Mouse (Mus musculus): Measurements from ENCODE around the gene Drc7.

The Drc7 gene

GRCm38 (mm10) chr8:95126497-95126896, 71.6 kb downstream of the Drc7 start:
- DNase-seq (ENCODE audit: extremely low spot score) = no peak

GRCm38 (mm10) chr8:95127658-95128057, 72.8 kb downstream of the Drc7 start:
- DNase-seq (ENCODE audit: extremely low spot score) = no peak

All from embryo, embryonic 9.5 days (tissue).